Mouse (Mus musculus): ENCODE measurements around the gene Aip. TPM values are rescaled to one million over a fixed set of nuclear protein-coding genes. Genes with fewer than 3 reads are reported as not detected.

Gene Aip
- total RNA-seq, 2 experiments from 2014 or later = 119 to 121 TPM

GRCm38 (mm10) chr19:4114551-4114950, 11.1 kb downstream of the Aip start:
- DNase-seq (ENCODE audit: low spot score in 2 of 2) = no peak

- no peak for DNase-seq (ENCODE audit: low spot score in 2 of 2)
Measured at GRCm38 (mm10) chr19:4113806-4114230, 11.8 kb downstream of the Aip start.

- peak; percentile 88 to 94 for DNase-seq (ENCODE audit: low spot score in 2 of 2)
Measured at GRCm38 (mm10) chr19:4113186-4113805, 12.4 kb downstream of the Aip start.

GRCm38 (mm10) chr19:4112063-4112960, 13.3 kb downstream of the Aip start:
- no peak for DNase-seq (ENCODE audit: low spot score in 2 of 2)

GRCm38 (mm10) chr19:4108535-4108934, 17.1 kb downstream of the Aip start:
- DNase-seq (ENCODE audit: low spot score in 2 of 2) = no peak

- DNase-seq (ENCODE audit: low spot score in 2 of 2) = no peak
Measured at GRCm38 (mm10) chr19:4106654-4107053, 19.0 kb downstream of the Aip start.

- DNase-seq (ENCODE audit: low spot score in 2 of 2) = no peak
Measured at GRCm38 (mm10) chr19:4104675-4105194, 20.9 kb downstream of the Aip start.

- DNase-seq (ENCODE audit: low spot score in 2 of 2) = no peak
Measured at GRCm38 (mm10) chr19:4103792-4104191, 21.9 kb downstream of the Aip start.

GRCm38 (mm10) chr19:4103294-4103693, 22.4 kb downstream of the Aip start:
- no peak for DNase-seq (ENCODE audit: low spot score in 2 of 2)

- DNase-seq (ENCODE audit: low spot score in 2 of 2) = no peak
Measured at GRCm38 (mm10) chr19:4102626-4103025, 23.0 kb downstream of the Aip start.

GRCm38 (mm10) chr19:4102049-4102448, 23.6 kb downstream of the Aip start:
- no peak for DNase-seq (ENCODE audit: low spot score in 2 of 2)

- DNase-seq (ENCODE audit: low spot score in 2 of 2) = no peak
Measured at GRCm38 (mm10) chr19:4101466-4101865, 24.2 kb downstream of the Aip start.

- DNase-seq (ENCODE audit: low spot score in 2 of 2) = peak; percentile 65 to 71
Measured at GRCm38 (mm10) chr19:4100718-4101261, 24.9 kb downstream of the Aip start.

GRCm38 (mm10) chr19:4099837-4100717, 25.6 kb downstream of the Aip start, which contains the start of gene Pitpnm1:
TSS of gene Pitpnm1 (plus strand) at chr19:4099998.
- peak; percentile 87 to 88 for DNase-seq (ENCODE audit: low spot score in 2 of 2)

- DNase-seq (ENCODE audit: low spot score in 2 of 2) = peak; percentile 93 to 94
Measured at GRCm38 (mm10) chr19:4099056-4099455, 26.6 kb downstream of the Aip start.

- peak in 1 of 2 experiments; percentile 40 for DNase-seq (ENCODE audit: low spot score in 2 of 2)
Measured at GRCm38 (mm10) chr19:4098426-4098825, 27.2 kb downstream of the Aip start.

- no peak for DNase-seq (ENCODE audit: low spot score in 2 of 2)
Measured at GRCm38 (mm10) chr19:4097441-4097825, 28.2 kb downstream of the Aip start.

GRCm38 (mm10) chr19:4096642-4097440, 28.8 kb downstream of the Aip start, which contains the start of gene Cdk2ap2:
TSS of gene Cdk2ap2 (plus strand) at chr19:4097182.
- DNase-seq (ENCODE audit: low spot score in 2 of 2) = peak; percentile 99

GRCm38 (mm10) chr19:4095802-4096201, 29.9 kb downstream of the Aip start:
- no peak for DNase-seq (ENCODE audit: low spot score in 2 of 2)
